Mouse (Mus musculus) brain, adult 2 months (tissue): ENCODE data around the gene Zfyve1.

ENCODE experiments used
- DNase-seq: peaks from one replicate; pipeline ENCODE4 v3.0.0; 2011; ENCODE audit warnings: low read depth, low spot score

The Zfyve1 gene

GRCm38 (mm10) chr12:83582106-83582505, 14.9 kb downstream of the Zfyve1 start:
- DNase-seq: no peak

- DNase-seq: no peak
Measured at GRCm38 (mm10) chr12:83580283-83580682, 16.7 kb downstream of the Zfyve1 start.

DNA sequence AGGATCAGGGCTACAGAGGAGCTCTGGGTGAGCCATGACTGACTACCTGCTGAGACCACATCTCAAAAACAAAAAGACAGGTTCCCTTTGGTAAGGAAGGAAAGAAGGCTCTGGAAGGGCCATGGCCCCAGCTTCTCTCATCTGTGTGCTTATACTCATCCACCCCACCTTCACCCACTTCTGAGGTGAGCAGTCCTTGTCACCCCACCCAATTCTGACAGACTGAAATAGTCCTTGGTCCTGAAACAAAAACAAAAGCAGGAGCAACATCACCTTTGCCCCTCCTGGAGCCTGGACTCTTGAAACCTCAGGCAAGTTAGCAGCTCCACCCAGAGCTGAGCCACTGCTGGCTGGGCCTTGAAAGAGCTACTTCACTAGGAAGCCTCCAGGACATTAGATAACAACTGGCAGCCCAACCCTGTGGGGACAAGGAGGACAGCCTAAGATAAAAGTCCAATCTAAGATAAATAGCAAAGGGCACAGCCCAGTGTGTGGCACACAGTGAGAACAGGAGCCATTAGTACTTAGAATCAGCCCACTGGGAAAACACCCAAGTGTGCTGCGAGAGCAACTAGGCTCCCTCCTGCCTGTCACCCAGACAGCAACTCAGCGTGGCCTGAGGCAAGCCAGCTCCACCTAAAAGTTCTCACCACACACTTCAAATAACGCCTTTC, 18.0 kb downstream of the Zfyve1 start:
- DNase-seq: peak; percentile 18

DNA sequence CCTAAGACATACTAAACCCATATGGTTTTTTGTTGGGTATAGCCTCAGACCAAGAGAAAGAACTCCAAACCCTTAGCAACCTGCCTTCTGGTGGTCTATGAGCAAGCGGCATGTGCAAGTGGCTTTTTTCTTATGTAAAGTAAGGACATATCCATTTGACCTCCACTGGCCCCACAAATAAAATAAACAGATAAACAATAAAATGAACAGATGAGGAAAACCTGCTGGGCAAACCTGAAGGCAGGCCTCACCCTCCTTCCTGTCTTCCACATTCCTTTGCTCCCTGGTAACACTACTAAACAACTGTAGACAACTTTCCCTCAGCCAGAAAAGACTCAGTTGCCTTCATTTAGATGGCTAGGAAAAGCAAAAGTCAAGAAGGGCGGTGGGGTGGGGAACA, 18.7 kb downstream of the Zfyve1 start:
- no peak for DNase-seq

DNA sequence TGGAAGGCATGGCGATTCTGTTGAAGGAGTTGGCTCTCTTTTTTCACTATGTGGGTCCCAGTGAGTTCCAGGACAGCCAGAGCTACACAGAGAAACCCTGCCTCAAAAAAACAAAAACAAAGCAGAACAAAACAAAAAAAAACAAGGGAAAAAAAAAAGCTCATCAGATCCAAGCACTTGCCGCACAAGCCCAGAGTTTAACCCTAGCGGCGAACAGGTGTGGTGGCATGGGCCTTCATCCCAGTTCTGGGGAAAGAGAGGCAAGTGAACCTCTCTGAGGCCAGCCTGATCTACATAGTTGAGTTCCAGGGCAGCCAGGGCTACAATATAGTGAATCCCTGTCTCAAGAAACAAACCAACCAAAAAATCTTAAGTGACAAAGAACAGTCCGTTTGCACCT, 19.6 kb downstream of the Zfyve1 start:
- DNase-seq: no peak

GRCm38 (mm10) chr12:83572717-83573116, 24.3 kb downstream of the Zfyve1 start:
- no peak for DNase-seq

GRCm38 (mm10) chr12:83569866-83570265, 27.2 kb downstream of the Zfyve1 start:
- DNase-seq: no peak

DNA sequence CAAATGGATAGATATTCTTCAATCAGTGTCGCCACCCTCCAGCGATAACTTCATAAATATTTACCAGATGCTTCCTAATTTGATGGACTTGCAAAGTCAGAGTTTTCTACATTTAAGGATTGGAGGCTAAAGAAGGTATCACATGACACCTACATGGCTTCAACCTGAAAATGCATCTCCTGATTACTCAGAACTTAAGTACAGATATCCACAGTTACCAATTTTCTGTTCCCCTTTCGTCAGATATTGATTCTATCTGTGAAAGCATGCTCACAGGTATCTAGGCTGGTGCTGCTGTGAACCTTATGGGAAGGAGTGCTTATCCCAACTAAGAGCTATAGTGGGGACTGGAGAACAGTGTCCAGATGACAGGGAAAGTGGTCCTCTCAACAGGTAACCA, 34.4 kb downstream of the Zfyve1 start:
- no peak for DNase-seq

DNA sequence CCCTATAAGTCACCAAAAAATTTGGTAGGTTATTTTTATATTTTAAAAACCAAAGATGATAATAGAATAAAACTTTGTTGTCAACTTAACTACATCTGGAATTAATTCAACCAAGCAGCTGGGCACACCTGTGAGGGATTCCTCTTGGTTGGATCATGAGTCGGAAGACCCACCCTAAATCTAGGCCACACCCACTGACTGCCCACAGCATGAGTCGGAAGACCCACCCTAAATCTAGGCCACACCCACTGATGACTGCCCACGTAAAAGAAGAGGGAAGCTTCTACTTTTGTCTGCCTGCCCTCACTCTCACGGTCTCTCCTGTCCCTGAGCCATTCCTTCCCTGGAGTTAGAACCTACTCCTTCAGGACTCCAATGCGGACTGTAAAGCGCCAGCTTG, 36.8 kb downstream of the Zfyve1 start:
- DNase-seq: no peak

GRCm38 (mm10) chr12:83558496-83558895, 38.5 kb downstream of the Zfyve1 start:
- peak; percentile 48 for DNase-seq

- no peak for DNase-seq
Measured at GRCm38 (mm10) chr12:83555605-83556004, 41.4 kb downstream of the Zfyve1 start.

- DNase-seq: no peak
Measured at GRCm38 (mm10) chr12:83553816-83554215, 43.2 kb downstream of the Zfyve1 start.

- no peak for DNase-seq
Measured at GRCm38 (mm10) chr12:83551305-83551704, 45.7 kb downstream of the Zfyve1 start.

DNA sequence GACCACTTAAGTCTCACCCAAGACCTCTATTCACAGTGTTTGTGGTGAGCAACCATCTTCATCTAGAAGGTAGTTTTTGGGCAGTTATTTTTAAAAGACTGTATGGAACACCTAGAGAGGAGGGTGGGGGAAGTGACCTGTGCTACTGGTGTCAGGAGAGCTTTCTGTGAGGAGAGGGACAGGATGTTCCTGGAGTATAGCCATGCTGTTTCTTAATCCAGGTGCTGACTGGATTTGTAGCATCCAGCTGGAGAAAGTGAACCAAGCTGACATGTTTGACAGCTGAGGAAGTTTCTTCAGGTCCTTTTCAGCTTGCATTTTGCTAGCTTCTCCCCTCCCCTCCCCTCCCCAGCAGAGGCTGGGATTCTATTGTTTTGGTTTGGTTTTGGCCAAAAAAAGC, 52.2 kb downstream of the Zfyve1 start:
- DNase-seq: no peak

DNA sequence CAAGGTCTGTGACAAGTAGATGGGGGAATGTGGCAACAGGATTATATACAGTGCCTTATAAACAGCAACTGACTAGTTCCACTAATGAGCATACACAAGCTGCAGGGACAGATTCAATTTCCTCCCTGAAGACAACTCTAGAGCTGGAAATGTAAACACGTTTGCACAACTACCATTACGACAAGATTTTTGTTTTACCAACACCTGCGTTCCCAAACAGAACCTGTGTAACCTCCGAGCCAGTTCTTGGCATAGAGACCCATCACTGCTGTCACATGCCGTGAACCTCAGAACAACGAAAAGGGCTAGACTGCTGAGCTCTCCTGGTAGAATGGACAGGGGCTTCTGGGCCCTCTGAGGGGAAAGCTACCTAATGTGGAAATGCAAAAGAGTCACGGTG, 53.0 kb downstream of the Zfyve1 start:
- no peak for DNase-seq

GRCm38 (mm10) chr12:83536039-83536438, 61.0 kb downstream of the Zfyve1 start:
- DNase-seq: no peak

GRCm38 (mm10) chr12:83535428-83535827, 61.6 kb downstream of the Zfyve1 start:
- peak; percentile 40 for DNase-seq

GRCm38 (mm10) chr12:83534190-83534589, 62.8 kb downstream of the Zfyve1 start:
- peak; percentile 70 for DNase-seq

DNA sequence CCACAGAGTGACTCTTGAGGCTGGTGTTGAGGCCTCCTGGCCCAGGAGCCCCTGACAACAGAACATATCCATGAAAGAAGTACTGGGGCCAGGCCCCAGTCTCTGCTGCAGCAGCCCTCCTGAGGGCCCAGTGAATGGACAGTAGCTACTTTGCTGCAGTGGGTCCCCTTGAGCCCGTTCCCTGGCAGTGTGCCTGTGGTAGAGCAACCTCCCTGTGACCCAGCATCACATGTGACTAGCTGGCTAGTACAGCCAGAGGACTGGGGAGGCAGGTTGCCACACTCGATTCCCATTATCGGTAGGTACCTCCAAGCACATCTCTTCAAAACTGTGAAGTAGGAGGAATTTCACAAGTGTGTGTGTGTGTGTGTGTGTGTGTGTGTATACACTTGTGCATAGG, 64.1 kb downstream of the Zfyve1 start:
- no peak for DNase-seq

DNA sequence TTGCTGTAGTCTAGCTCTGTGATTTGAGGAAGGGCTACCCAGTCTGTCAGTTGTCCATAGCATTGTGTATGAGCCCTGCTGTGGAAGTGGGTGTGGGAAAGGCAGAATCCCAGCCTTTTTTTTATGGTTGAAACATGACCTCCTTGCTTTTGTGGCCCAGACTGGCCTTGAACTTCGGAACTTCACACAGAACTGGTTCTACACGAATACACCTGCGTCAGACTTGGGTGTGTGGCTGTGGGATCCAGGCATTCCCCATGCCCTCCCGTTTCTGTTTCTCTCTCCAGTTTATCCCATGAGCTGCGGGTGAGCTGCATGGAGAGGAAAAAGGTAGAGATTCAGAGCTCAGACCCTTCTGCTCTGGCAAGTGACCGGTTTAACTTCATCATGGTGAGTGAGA, 65.0 kb downstream of the Zfyve1 start:
- no peak for DNase-seq

DNA sequence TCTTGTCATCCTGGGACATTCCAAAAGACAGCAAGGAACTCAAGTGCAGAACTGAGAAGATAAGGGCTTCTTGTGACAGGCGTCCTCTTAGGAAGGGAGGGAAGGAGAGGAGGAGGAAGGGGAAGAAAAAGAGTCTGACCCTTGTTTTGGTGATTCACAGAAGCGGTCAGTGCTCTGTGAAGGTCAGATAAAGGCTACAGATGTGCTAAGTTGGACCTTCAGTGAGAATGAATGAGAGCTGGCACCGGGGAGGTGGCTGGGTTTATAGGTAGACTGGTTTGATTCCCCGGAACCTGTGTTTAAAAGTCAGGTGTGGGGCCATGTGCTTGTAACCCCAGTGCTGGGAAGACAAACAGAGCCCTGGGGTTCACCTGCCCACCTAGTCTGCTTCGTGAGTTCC, 68.4 kb downstream of the Zfyve1 start:
- no peak for DNase-seq

- no peak for DNase-seq
Measured at GRCm38 (mm10) chr12:83527816-83528215, 69.2 kb downstream of the Zfyve1 start.

DNA sequence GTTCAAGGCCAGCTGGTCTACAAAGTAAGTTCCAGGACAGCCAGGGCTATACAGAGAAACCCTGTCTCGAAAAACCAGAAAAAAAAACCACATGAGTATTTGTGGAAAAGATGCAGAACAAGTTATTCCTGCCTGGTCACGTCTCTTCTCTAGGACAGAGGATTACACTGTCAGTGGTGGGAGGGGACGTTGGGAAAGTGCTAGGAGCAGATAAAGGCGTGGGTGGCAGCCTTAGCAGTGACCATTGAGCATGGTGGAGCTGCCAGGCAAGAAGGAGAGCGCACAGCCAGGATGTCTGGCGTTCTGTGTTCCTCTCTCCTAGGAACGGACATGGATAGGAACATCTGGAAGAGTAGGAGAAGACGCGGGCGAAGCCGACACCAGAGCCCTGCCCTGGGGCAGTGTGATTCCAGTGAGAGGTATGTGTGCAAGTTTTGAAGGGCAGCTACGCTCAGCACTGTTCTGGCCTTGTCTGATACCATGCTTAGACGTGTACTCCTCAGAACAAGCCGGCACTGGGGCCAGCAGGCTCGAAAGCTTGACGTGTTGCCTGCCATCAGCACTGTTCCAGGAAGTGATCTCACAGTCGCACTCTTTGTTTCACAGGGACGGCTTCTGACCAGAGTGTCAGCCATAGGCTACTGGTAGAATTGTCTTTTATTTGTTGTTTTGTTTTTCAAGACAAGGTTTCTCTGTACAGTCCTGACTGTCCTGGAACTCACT, 71.0 kb downstream of the Zfyve1 start:
- peak; percentile 62 for DNase-seq
